Comparison of ENCODE assay signal across 31 mouse cellular contexts in the genomic region with DNA sequence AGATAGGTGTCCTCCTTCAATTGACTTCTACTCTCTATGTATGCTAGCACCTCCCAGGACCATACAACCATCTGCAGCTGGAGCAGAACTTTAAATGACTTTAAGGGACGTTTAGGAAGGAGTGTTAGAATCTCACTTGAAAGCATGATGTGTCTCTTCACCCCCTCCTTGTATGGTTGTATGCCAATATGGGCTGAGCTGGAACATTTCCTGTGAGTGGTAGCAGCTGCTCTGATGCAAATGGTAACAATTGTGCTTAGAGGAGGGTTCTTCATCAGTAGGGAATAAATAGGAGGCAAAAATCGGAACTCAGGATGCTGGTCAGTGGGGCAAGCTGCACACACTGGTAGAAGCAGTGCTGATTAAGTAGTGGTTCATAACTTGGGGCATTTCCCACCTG.
DNase-seq lines count a peak whose midpoint lies in the region; ATAC-seq and TF ChIP-seq lines count a peak whose summit lies in the region.
"Had no signal": no experiment of that assay in that cellular context is flagged by ENCODE, and none has a peak within 500 bp of the region (broad histone marks: within the 10 kb centered on the region; RNA-seq: fewer than 3 reads in every experiment).

No protein-coding gene starts in this region.

- TF ChIP-seq POLR2A in lung, adult 2 months (IDR thresholded peaks at IDR 0.05; ENCODE audit: borderline replicate concordance, extremely low read depth, low read depth, low read length) = no peak

- H3K27ac ChIP-seq in embryonic facial prominence, embryonic 12.5 days = no peak overlapping the region
- no peak overlapping the region for H3K27ac ChIP-seq in embryonic facial prominence, embryonic 10.5 days (replicated peaks)
- H3K27ac ChIP-seq: embryonic facial prominence, embryonic 13.5 days; embryonic facial prominence, embryonic 15.5 days; forebrain, embryonic 10.5 days; forebrain, embryonic 12.5 days had no signal

- no peaks in the 10 kb centered on the region for H3K36me3 ChIP-seq in embryonic facial prominence, embryonic 12.5 days
- H3K36me3 ChIP-seq in embryonic facial prominence, embryonic 10.5 days (replicated peaks) = no peaks in the 10 kb centered on the region
- H3K36me3 ChIP-seq: embryonic facial prominence, embryonic 13.5 days; embryonic facial prominence, embryonic 15.5 days; forebrain, embryonic 10.5 days; forebrain, embryonic 12.5 days; G1E had no signal

- DNase-seq in embryonic facial prominence, embryonic 10.5 days (ENCODE audit: low spot score) = no peak
- DNase-seq in kidney, postnatal 10 days = peak; percentile 9
- DNase-seq in kidney, adult 11 months = no peak
- peak; percentile 1 for DNase-seq in lung, postnatal 10 days
- DNase-seq in lung, adult 2 months = no peak
- peak; percentile 63 for DNase-seq in brain, adult 2 months (ENCODE audit: low read depth, low spot score)
- DNase-seq in heart, adult 8-10 months (ENCODE audit: low spot score) = no peak
- DNase-seq: adrenal gland, adult 8-10 months; adrenal gland, postnatal 14 days; adrenal gland, postnatal 36 days; B cell, adult 2 months; cerebellum, adult 11 months; cerebellum, adult 18-20 months; cerebellum, adult 8-10 months; cerebellum, adult 9-11 months; cerebellum, postnatal 14 days; cerebellum, postnatal 36 days; embryo, embryonic 11 days had no signal

- no peaks in the 10 kb centered on the region for H3K9me3 ChIP-seq in embryonic facial prominence, embryonic 12.5 days
- H3K9me3 ChIP-seq in embryonic facial prominence, embryonic 10.5 days = no peaks in the 10 kb centered on the region
- H3K9me3 ChIP-seq: embryonic facial prominence, embryonic 13.5 days; embryonic facial prominence, embryonic 15.5 days; forebrain, embryonic 10.5 days; forebrain, embryonic 12.5 days had no signal

- H3K4me2 ChIP-seq in embryonic facial prominence, embryonic 12.5 days (replicated peaks) = no peak overlapping the region
- H3K4me2 ChIP-seq: embryonic facial prominence, embryonic 13.5 days; embryonic facial prominence, embryonic 15.5 days; forebrain, embryonic 12.5 days had no signal

- ATAC-seq in embryonic facial prominence, embryonic 12.5 days (ENCODE audit: insufficient number of reproducible peaks, insufficient read depth, low FRiP score, low TSS enrichment) = 0 out of 2 replicates have a peak, but pooled peaks have one; percentile 35
- ATAC-seq: activated CD4-positive, CD25-positive, alpha-beta regulatory T cell, adult 4 months; CD4-positive, CD25-positive, alpha-beta regulatory T cell, adult 4 months; forebrain, embryonic 14.5 days; forebrain, embryonic 16.5 days; Patski had no signal

- no peak overlapping the region for H3K4me3 ChIP-seq in embryonic facial prominence, embryonic 12.5 days
- H3K4me3 ChIP-seq in embryonic facial prominence, embryonic 10.5 days = no peak overlapping the region
- no peak overlapping the region for H3K4me3 ChIP-seq in lung, adult 2 months (replicated peaks; ENCODE audit: extremely low read depth, low read depth, low read length)
- H3K4me3 ChIP-seq: embryonic facial prominence, embryonic 13.5 days; embryonic facial prominence, embryonic 15.5 days; erythroblast, embryonic 14.5 days; forebrain, embryonic 10.5 days; forebrain, embryonic 12.5 days had no signal

- TF ChIP-seq CTCF in lung, adult 2 months (IDR thresholded peaks at IDR 0.05; ENCODE audit: insufficient read depth, low read length) = no peak

- H3K27me3 ChIP-seq in embryonic facial prominence, embryonic 12.5 days = no peaks in the 10 kb centered on the region
- H3K27me3 ChIP-seq in embryonic facial prominence, embryonic 10.5 days (replicated peaks; ENCODE audit: low read depth, poor library complexity, severe bottlenecking) = no peaks in the 10 kb centered on the region
- H3K27me3 ChIP-seq: CH12.LX; embryonic facial prominence, embryonic 13.5 days; embryonic facial prominence, embryonic 15.5 days; forebrain, embryonic 12.5 days had no signal

- WGBS in embryonic facial prominence, embryonic 12.5 days = 74% methylated on average over 2 of the region's 2 CpGs
- 88% methylated on average over 2 of the region's 2 CpGs for WGBS in embryonic facial prominence, embryonic 10.5 days
- 45% methylated on average over 2 of the region's 2 CpGs for WGBS in lung, adult 2 months

- H3K9ac ChIP-seq in embryonic facial prominence, embryonic 12.5 days = no peak overlapping the region
- H3K9ac ChIP-seq: embryonic facial prominence, embryonic 13.5 days; embryonic facial prominence, embryonic 15.5 days; forebrain, embryonic 12.5 days had no signal

- H3K4me1 ChIP-seq in embryonic facial prominence, embryonic 12.5 days = no peaks in the 10 kb centered on the region
- H3K4me1 ChIP-seq in embryonic facial prominence, embryonic 10.5 days = no peaks in the 10 kb centered on the region
- no peaks in the 10 kb centered on the region for H3K4me1 ChIP-seq in lung, adult 2 months (ENCODE audit: control insufficient read depth, insufficient read depth, low read length)
- H3K4me1 ChIP-seq: embryonic facial prominence, embryonic 13.5 days; embryonic facial prominence, embryonic 15.5 days; forebrain, embryonic 10.5 days; forebrain, embryonic 12.5 days had no signal

Comparison
In these comparisons a context has a peak if more than half of its experiments do, and no peak if none do; other contexts are left out.
1. DNase-seq: peak in kidney, postnatal 10 days (single experiment), lung, postnatal 10 days (single experiment) and brain, adult 2 months (single experiment); none in embryonic facial prominence, embryonic 10.5 days (single experiment), kidney, adult 11 months (single experiment), lung, adult 2 months (single experiment) and heart, adult 8-10 months (single experiment).